Mouse (Mus musculus) E14TG2a.4 (cell line): ENCODE measurements around the gene Krt35.
A peak's percentile ranks its signal among the peaks of the same experiment; 100 is the strongest.

ENCODE experiments used
- H3K27me3 ChIP-seq: 2 replicates; pipeline ENCODE4 v1.6.1; 2014; ENCODE audit warnings: low read length, control low read depth; ENCODE audit not compliant: insufficient read depth
- H3K36me3 ChIP-seq: 2 replicates; pipeline ENCODE4 v1.6.1; 2014; ENCODE audit warnings: low read length, control low read depth; ENCODE audit not compliant: insufficient read depth
- H3K4me1 ChIP-seq: replicated peaks from 2 replicates; pipeline ENCODE4 v1.6.1; 2014; ENCODE audit warnings: low read depth, low read length, control low read depth
- H3K4me3 ChIP-seq: replicated peaks from 2 replicates; pipeline ENCODE4 v1.5.1; 2014; ENCODE audit warnings: mild to moderate bottlenecking, low read length
- H3K9me3 ChIP-seq: 2 replicates; pipeline ENCODE4 v1.6.1; 2014; ENCODE audit warnings: low read length, control low read depth
- CTCF ChIP-seq: conservative IDR thresholded peaks from 2 replicates; pipeline ENCODE4 v1.5.1; 2014; ENCODE audit warnings: low read length
- NANOG ChIP-seq: IDR thresholded peaks from 2 replicates; pipeline ENCODE4 v1.6.1; 2014; ENCODE audit warnings: borderline replicate concordance, low read length, mixed read lengths
- POU5F1 ChIP-seq: IDR thresholded peaks from 2 replicates; pipeline ENCODE4 v1.6.1; 2014; ENCODE audit warnings: low read length, borderline replicate concordance

Gene Krt35

GRCm38 (mm10) chr11:100096141-100096540 lies at the start of gene Krt35:
TSS of gene Krt35 (minus strand) at chr11:100096241.
- Histone ChIP-seq H3K9me3 (peaks cover 1% of the 10 kb centered on the region; the same call in 1 of the 2 replicates), H3K36me3 (no peaks in the 10 kb centered on the region), H3K27me3 (0 out of 2 replicates have a peak, but pooled peaks cover 3% of the 10 kb centered on the region), H3K4me3 (no peak within 1 kb of the TSS), H3K4me1 (no peaks in the 10 kb centered on the region)
- TF ChIP-seq POU5F1 (no peak), NANOG (no peak), CTCF (no peak)

GRCm38 (mm10) chr11:100145104-100145503 lies 49.1 kb upstream of the Krt35 start:
- Histone ChIP-seq H3K36me3 (no peaks in the 10 kb centered on the region), H3K4me3 (peak overlapping the region; percentile 79), H3K27me3 (peaks cover 48% of the 10 kb centered on the region), H3K9me3 (no peaks in the 10 kb centered on the region), H3K4me1 (peaks cover 50% of the 10 kb centered on the region)
- no peak for TF ChIP-seq CTCF
- no peak for TF ChIP-seq POU5F1
- TF ChIP-seq NANOG = no peak

DNA sequence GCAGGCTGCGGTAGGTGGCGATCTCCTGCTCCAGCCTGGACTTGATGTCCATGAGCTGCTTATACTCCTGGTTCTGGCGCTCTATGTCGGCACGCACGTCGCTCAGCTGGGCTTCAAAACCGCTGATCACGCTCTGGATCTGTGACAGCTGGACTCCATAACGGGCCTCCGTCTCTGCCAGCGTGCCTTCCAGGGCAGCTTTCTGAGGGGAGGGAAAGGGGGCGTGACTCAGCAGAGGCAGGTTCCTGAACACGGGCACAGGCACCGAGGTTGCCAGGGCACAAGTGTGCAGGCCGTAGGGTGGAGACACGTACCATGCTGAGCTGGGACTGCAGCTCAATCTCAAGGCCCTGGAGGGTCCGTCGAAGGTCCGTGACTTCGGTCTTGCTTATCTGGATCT lies 44.9 kb upstream of the Krt35 start:
- TF ChIP-seq POU5F1 = no peak
- TF ChIP-seq NANOG = no peak
- TF ChIP-seq CTCF = no peak
- H3K9me3 ChIP-seq = no peaks in the 10 kb centered on the region
- H3K4me1 ChIP-seq = peaks cover 41% of the 10 kb centered on the region
- H3K4me3 ChIP-seq = no peak overlapping the region
- H3K36me3 ChIP-seq = no peaks in the 10 kb centered on the region
- peaks cover 41% of the 10 kb centered on the region for H3K27me3 ChIP-seq

GRCm38 (mm10) chr11:100139391-100139790 lies 43.4 kb upstream of the Krt35 start:
- Histone ChIP-seq H3K9me3 (no peaks in the 10 kb centered on the region), H3K36me3 (no peaks in the 10 kb centered on the region), H3K4me1 (peaks cover 26% of the 10 kb centered on the region), H3K27me3 (peaks cover 29% of the 10 kb centered on the region), H3K4me3 (no peak overlapping the region)
- TF ChIP-seq POU5F1 (no peak), NANOG (no peak)

GRCm38 (mm10) chr11:100138809-100139208 lies 42.8 kb upstream of the Krt35 start:
- H3K36me3 ChIP-seq = no peaks in the 10 kb centered on the region
- TF ChIP-seq CTCF (no peak), POU5F1 (no peak), NANOG (no peak)
- H3K9me3 ChIP-seq = no peaks in the 10 kb centered on the region
- peaks cover 22% of the 10 kb centered on the region for H3K4me1 ChIP-seq
- H3K4me3 ChIP-seq = no peak overlapping the region
- peaks cover 28% of the 10 kb centered on the region for H3K27me3 ChIP-seq

DNA sequence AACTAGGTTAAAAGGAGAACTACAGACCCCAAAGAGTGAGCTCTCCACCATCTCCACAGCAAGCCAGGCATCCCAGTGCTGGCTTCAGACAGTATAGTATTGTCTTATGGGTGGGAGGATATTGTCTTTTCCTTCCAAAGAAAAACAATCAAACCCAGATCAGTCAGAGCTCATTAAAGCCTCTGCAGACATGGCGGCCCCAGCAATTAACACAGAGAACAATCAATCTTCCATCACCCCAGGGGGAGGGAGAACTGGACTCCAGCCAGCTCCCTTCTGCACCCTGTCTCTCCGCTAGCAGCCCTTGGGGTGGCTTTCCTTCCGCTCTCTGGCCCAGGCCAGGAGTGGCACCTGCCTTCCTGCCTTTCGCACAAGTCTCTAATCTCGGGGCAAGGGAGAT lies 41.7 kb upstream of the Krt35 start:
- Histone ChIP-seq H3K4me1 (peaks cover 22% of the 10 kb centered on the region), H3K36me3 (no peaks in the 10 kb centered on the region), H3K27me3 (peaks cover 35% of the 10 kb centered on the region), H3K4me3 (no peak overlapping the region), H3K9me3 (no peaks in the 10 kb centered on the region)
- TF ChIP-seq POU5F1 (no peak), CTCF (no peak), NANOG (no peak)

GRCm38 (mm10) chr11:100136559-100136958 lies 40.5 kb upstream of the Krt35 start:
- Histone ChIP-seq H3K4me1 (peaks cover 25% of the 10 kb centered on the region), H3K27me3 (peaks cover 30% of the 10 kb centered on the region; the same call in 1 of the 2 replicates), H3K36me3 (no peaks in the 10 kb centered on the region), H3K9me3 (no peaks in the 10 kb centered on the region), H3K4me3 (no peak overlapping the region)
- no peak for TF ChIP-seq CTCF
- no peak for TF ChIP-seq NANOG
- TF ChIP-seq POU5F1 = no peak

GRCm38 (mm10) chr11:100135731-100136130 lies 39.7 kb upstream of the Krt35 start, which contains the start of gene Krt15:
TSS of gene Krt15 (minus strand) at chr11:100135928.
- peaks cover 25% of the 10 kb centered on the region for H3K4me1 ChIP-seq
- H3K9me3 ChIP-seq = no peaks in the 10 kb centered on the region
- peaks cover 26% of the 10 kb centered on the region; the same call in 1 of the 2 replicates for H3K27me3 ChIP-seq
- no peaks in the 10 kb centered on the region for H3K36me3 ChIP-seq
- no peak for TF ChIP-seq NANOG
- TF ChIP-seq CTCF = no peak
- TF ChIP-seq POU5F1 = no peak
- H3K4me3 ChIP-seq = no peak within 1 kb of the TSS

DNA sequence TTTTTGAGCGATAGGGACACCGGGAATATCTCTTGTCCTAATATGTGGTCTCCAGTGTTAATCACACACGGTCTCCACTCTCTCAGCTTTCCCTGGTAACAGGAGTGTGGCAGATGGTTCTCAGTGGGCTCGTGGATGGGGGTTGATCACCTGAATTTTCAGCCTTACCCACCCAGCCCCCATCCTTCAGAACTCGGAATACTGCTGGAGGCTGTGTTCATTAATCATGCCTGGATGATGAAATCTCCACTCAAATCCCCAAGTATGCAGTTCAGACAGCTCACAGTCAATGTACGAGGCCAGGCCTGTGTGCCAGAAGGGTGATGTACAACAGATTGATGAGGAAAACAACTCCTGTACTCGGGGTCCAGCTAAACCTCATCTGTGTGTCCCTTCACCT lies 28.9 kb upstream of the Krt35 start:
- Histone ChIP-seq H3K4me3 (no peak overlapping the region), H3K9me3 (peaks cover 7% of the 10 kb centered on the region; the same call in 1 of the 2 replicates), H3K36me3 (no peaks in the 10 kb centered on the region), H3K27me3 (peaks cover 13% of the 10 kb centered on the region), H3K4me1 (no peaks in the 10 kb centered on the region; the same call in 1 of the 2 replicates)
- TF ChIP-seq NANOG (no peak), CTCF (no peak)
